14 mouse cellular contexts compared by ENCODE assay signal in the genomic region with DNA sequence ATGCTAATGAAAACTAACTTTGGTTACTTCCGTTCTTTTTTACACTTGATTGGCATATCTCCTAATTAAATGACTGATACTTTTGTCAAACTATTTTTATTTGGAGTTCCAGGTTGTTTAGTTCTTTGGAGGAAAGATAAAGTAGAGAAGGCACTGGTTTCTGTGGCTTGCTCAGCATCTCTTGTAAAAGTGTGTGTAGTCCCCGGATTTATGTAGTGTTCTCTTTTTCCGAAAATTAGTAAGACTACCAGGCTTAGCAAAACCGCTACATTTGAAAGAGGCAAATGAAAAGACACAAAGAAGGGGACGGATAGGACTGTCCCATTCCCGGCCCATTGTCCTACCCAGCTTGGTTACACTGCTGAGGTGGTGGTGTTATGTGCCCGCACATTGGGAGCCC. TPM values are rescaled to one million over a fixed set of nuclear protein-coding genes. Genes with fewer than 3 reads are reported as not detected.
DNase-seq lines count a peak whose midpoint lies in the region; ATAC-seq lines count a peak whose summit lies in the region.
"Had no signal": no experiment of that assay in that cellular context is flagged by ENCODE, and none has a peak within 500 bp of the region (broad histone marks: within the 10 kb centered on the region; RNA-seq: fewer than 3 reads in every experiment).

No protein-coding gene starts in this region.

- peak overlapping the region; percentile 43 for H3K4me3 ChIP-seq in neural tube, embryonic 11.5 days (ENCODE audit: low read depth, low read length)
- H3K4me3 ChIP-seq in hindbrain, embryonic 12.5 days: peak overlapping the region; percentile 43
- H3K4me3 ChIP-seq in midbrain, embryonic 11.5 days (ENCODE audit: low read depth, low read length): peak overlapping the region; percentile 52

- H3K4me1 ChIP-seq in neural tube, embryonic 11.5 days (ENCODE audit: control insufficient read depth, insufficient read depth, low read length): no peaks in the 10 kb centered on the region; the same call in 1 of the 2 replicates
- no peaks in the 10 kb centered on the region for H3K4me1 ChIP-seq in hindbrain, embryonic 12.5 days
- no peaks in the 10 kb centered on the region for H3K4me1 ChIP-seq in midbrain, embryonic 11.5 days (ENCODE audit: control insufficient read depth, insufficient read depth, low read length)

- H3K9me3 ChIP-seq in neural tube, embryonic 11.5 days (ENCODE audit: control insufficient read depth, low read length): no peaks in the 10 kb centered on the region
- no peaks in the 10 kb centered on the region for H3K9me3 ChIP-seq in hindbrain, embryonic 12.5 days (replicated peaks)
- H3K9me3 ChIP-seq in midbrain, embryonic 11.5 days (ENCODE audit: control insufficient read depth, low read length): no peaks in the 10 kb centered on the region
- H3K9me3 ChIP-seq: heart, embryonic 15.5 days had no signal

- peak overlapping the region; percentile 41 for H3K4me2 ChIP-seq in neural tube, embryonic 11.5 days (ENCODE audit: low read depth)
- peak overlapping the region; percentile 56 for H3K4me2 ChIP-seq in hindbrain, embryonic 12.5 days (replicated peaks)
- H3K4me2 ChIP-seq in midbrain, embryonic 11.5 days: peak overlapping the region; percentile 56

- 18% methylated on average over 7 of the region's 7 CpGs for WGBS in neural tube, embryonic 11.5 days
- WGBS in hindbrain, embryonic 12.5 days: 28% methylated on average over 7 of the region's 7 CpGs
- 14% methylated on average over 7 of the region's 7 CpGs for WGBS in midbrain, embryonic 11.5 days

- H3K27me3 ChIP-seq in neural tube, embryonic 11.5 days (ENCODE audit: control insufficient read depth, insufficient read depth, low read length): peaks cover 9% of the 10 kb centered on the region; the same call in 1 of the 2 replicates
- peaks cover 15% of the 10 kb centered on the region for H3K27me3 ChIP-seq in hindbrain, embryonic 12.5 days
- H3K27me3 ChIP-seq in midbrain, embryonic 11.5 days (ENCODE audit: control insufficient read depth, insufficient read depth, low read length): peaks cover 3% of the 10 kb centered on the region; the same call in 1 of the 2 replicates

- no peak overlapping the region for H3K27ac ChIP-seq in neural tube, embryonic 11.5 days (ENCODE audit: low read depth, low read length)
- H3K27ac ChIP-seq in hindbrain, embryonic 12.5 days: no peak overlapping the region
- peak overlapping the region; percentile 74; the same call in 1 of the 2 replicates for H3K27ac ChIP-seq in midbrain, embryonic 11.5 days (ENCODE audit: low read depth, low read length)
- H3K27ac ChIP-seq: heart, embryonic 15.5 days had no signal

- H3K9ac ChIP-seq in neural tube, embryonic 11.5 days (ENCODE audit: low read length): peak overlapping the region; percentile 60
- H3K9ac ChIP-seq in hindbrain, embryonic 12.5 days: peak overlapping the region; percentile 40
- H3K9ac ChIP-seq in midbrain, embryonic 11.5 days (ENCODE audit: low read length): peak overlapping the region; percentile 73
- H3K9ac ChIP-seq: heart, embryonic 15.5 days had no signal

- DNase-seq in neural tube, embryonic 11.5 days (ENCODE audit: low spot score): peak; percentile 30
- no peak for DNase-seq in neural tube, embryonic 10.5 days (ENCODE audit: extremely low spot score, low spot score)
- DNase-seq in midbrain, embryonic 11.5 days (ENCODE audit: low spot score, missing footprints): peak; percentile 90
- DNase-seq in kidney, postnatal 14 days: no peak
- DNase-seq in cerebellum, adult 9-10 months: no peak
- DNase-seq in c-Kit-positive CD71-positive TER-119-positive erythroid progenitor cells, embryonic 14.5 days (ENCODE audit: low spot score): no peak
- DNase-seq in gastrocnemius, adult 8-10 months (ENCODE audit: low spot score in 2 of 2): no peak
- DNase-seq: adrenal gland, postnatal 25 days; cerebellum, adult 8-10 months; gastrocnemius, postnatal 10 days; kidney, adult 11 months had no signal

- no peak for ATAC-seq in neural tube, embryonic 11.5 days (ENCODE audit: insufficient read depth, low FRiP score, low TSS enrichment)
- no peak for ATAC-seq in hindbrain, embryonic 12.5 days (ENCODE audit: low FRiP score)
- ATAC-seq in midbrain, embryonic 11.5 days (ENCODE audit: low FRiP score): no peak

- no peaks in the 10 kb centered on the region for H3K36me3 ChIP-seq in neural tube, embryonic 11.5 days (ENCODE audit: control insufficient read depth, insufficient read depth, low read length)
- no peaks in the 10 kb centered on the region for H3K36me3 ChIP-seq in hindbrain, embryonic 12.5 days
- H3K36me3 ChIP-seq in midbrain, embryonic 11.5 days (ENCODE audit: control insufficient read depth, insufficient read depth, low read length): no peaks in the 10 kb centered on the region
- H3K36me3 ChIP-seq: heart, embryonic 15.5 days had no signal

RNA-seq across cellular contexts. Expression of a gene that starts 10.1 kb away (rescaled TPM):
- polyA plus RNA-seq in neural tube, embryonic 11.5 days (2014; fragmentation: Nextera tagmentation; extraction: Ambion mirVana): 17.6 and 19.3 TPM in 2 replicates
- polyA plus RNA-seq in hindbrain, embryonic 12.5 days (2016; fragmentation: Nextera tagmentation; extraction: Ambion mirVana): 27.5 and 31.5 TPM in 2 replicates
- 28.7 and 29.8 TPM in 2 replicates for polyA plus RNA-seq in midbrain, embryonic 11.5 days (2014; fragmentation: Nextera tagmentation; extraction: Ambion mirVana)
- total RNA-seq in gastrocnemius, adult 8-10 months (2022): not detected
- total RNA-seq: adrenal gland, postnatal 25 days; gastrocnemius, postnatal 10 days; liver, adult 2 months had no signal
- polyA plus RNA-seq: liver, adult 2 months had no signal

Comparison
In these comparisons a context has a peak if more than half of its experiments do, and no peak if none do; other contexts are left out.
1. DNase-seq: peak in neural tube, embryonic 11.5 days (single experiment) and midbrain, embryonic 11.5 days (single experiment); none in neural tube, embryonic 10.5 days (single experiment), kidney, postnatal 14 days (single experiment), cerebellum, adult 9-10 months (single experiment), c-Kit-positive CD71-positive TER-119-positive erythroid progenitor cells, embryonic 14.5 days (single experiment) and gastrocnemius, adult 8-10 months (0 of 2).
2. Peak in every context shown above with its lines, with median percentiles within 50 percentile points of each other: H3K4me2 ChIP-seq, H3K4me3 ChIP-seq and H3K9ac ChIP-seq.